Mouse (Mus musculus): Measurements from ENCODE around the gene Rhd.

Gene Rhd

DNA sequence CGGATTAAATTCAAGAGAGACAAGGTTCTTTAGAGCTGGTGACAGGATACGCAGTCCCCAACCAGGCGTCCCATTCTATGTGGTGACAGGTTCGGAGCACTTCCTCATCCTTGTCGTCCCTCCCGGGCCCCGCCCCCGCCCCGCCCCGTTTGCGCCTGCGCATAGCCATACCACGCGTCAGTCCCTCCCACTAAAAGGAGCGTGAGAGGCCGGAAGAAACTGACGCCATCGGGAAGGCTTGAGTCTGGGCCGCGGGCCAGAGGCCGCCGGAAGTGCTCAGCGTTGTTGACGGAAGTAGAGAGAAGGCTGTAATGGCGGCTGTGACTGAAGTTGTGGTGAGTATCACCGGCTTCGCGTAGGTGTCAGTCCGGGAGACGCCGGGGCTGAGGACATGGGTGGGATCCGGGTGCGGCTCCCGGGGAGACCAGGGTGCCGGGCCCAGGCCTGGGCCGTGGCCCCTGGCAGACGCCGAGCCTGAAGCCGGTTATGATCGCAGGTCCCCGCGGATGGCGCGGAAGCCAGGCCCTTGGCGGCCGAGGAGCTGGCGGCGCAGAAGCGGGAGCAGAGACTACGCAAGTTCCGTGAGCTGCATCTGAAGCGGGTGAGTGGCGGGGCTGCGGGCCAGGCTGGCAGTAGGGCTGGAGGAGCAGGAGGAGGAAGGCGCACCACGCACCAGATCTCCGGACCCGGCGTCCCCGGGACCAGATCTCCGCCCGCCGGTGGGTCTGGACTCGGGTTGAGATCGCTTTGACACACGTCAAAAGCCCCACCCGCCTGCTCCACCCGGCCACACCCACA is 66.5 kb downstream of the Rhd start, which contains the start of gene Syf2:
Gene Syf2 (plus strand): TSS at position 215 of the 798 bp plus-strand sequence.
- peak; percentile 95 for DNase-seq (ENCODE audit: low read depth, low spot score)

DNA sequence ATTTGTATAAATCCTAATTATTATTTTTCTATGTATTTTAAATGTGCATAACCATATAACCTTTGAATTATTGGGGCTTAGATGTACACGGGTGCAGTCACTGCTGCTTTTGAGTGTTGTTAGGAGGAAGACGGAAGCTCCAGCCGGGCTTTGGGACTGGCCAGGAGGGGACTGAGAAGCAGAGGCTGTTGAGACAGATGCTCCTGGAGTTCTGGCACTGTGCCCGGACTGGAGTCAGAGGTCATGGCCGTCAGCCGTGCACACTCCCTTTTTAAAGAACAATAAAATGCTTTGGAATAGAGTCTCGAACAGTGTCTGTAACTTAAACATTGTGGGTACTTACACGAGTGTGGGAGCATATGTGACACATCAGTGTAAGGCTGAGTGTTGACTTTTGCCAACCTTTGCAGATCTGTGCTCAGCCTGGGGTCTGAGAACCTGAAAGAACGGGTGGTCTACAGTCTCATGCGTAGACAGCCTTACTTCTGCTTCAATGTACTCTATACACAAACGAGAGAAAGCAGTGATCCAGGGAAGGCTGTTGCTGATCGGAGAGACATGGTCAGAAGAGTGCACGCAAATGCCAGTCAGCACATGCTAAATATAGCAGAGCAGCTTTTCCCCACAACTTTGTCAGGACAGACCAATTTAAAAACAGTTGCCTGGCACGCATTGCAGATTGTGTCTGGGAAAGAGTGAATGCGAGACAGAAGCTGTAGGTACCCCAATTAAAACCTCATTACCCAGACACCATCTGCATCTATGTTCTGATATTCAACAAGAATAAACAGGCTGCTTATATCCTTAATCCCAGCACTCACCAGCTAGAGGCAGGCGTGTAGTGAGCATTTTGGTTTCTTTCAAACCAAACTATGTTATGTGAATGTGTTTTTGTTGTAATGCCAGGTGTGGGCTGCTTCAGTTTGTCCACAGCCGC is 73.2 kb downstream of the Rhd start:
- DNase-seq (ENCODE audit: low read depth, low spot score): no peak

DNA sequence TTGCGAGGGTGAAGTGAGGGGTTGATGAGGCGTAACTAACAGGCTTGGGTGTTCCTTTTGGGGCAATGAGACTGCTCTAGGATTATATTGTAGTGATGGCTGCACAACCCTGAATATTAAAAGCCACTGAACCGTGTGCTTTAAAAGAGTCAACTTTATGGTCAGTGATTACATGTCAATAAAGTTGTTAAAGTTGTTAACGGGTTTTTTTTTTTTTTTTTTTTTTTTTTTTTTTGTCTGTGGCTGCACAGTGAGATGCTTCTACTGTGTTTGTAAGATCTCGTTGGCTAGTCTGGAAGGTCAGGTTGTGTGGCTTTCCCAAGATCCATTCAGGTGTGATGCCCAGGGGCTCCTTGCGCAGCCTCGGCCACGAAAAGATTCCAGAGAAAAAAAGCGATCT is 75.6 kb downstream of the Rhd start:
- no peak for DNase-seq (ENCODE audit: low read depth, low spot score)

DNA sequence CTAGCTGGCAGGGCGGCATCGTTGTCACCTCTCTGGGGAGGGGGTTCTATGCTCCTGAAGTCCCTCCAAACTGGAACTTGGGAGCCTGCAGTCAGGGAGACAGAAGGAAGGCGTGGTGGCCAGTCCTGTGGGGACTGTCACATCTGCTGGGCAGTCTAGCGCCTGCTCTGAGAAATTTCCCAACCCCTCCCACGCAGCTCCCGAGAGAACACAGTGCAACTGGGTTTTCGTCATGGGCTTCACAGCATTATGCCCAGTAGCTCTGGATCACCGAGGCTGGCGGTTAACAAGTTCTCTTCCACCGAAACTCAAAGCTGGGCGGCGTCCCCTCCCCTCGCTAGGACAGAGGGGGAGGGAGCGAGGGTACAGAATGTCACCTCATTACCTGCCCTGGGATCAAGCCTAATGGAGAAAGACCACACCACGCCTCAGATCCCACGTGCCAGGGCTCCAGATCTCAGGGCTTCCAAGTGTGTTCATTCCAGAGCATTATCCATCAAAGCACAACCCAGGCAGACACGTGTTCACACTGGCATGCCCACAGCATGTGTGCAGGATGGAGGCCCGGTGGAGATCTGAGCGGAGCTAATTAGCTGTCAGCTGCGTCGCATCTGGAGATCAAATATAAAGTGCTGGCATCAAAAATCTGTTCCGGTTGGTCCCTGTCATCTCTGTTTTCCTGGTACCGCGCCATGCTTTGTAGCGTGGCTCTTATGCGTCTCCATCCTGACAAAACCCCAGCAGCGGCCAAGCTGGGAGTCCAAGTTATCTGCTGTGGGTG is 79.6 kb downstream of the Rhd start:
- DNase-seq (ENCODE audit: low read depth, low spot score): no peak

Data from retina, postnatal 7 days (tissue).